Mouse (Mus musculus): ENCODE measurements around the gene Tob1. TPM values are rescaled to one million over a fixed set of nuclear protein-coding genes. Genes with fewer than 3 reads are reported as not detected.
A peak's percentile ranks its signal among the peaks of the same experiment; 100 is the strongest.

Gene Tob1
- total and polyA plus RNA-seq, 2 experiments from 2014 or later, result 20.4 to 27.9 TPM

GRCm38 (mm10) chr11:94171691-94172090, 39.6 kb upstream of the Tob1 start:
- Histone ChIP-seq H3K27me3 (ENCODE audit: insufficient read depth, low read length) (no peaks in the 10 kb centered on the region), H3K4me2 (ENCODE audit: low read depth, low read length, poor library complexity, severe bottlenecking) (no peak overlapping the region), H3K9ac (replicated peaks; ENCODE audit: low read length, poor library complexity, severe bottlenecking) (no peak overlapping the region), H3K27ac (ENCODE audit: low read depth, low read length) (no peak overlapping the region), H3K4me1 (ENCODE audit: insufficient read depth, low read length) (no peaks in the 10 kb centered on the region), H3K36me3 (ENCODE audit: insufficient read depth, low read length) (no peaks in the 10 kb centered on the region), H3K9me3 (ENCODE audit: low read length) (no peaks in the 10 kb centered on the region), H3K4me3 (ENCODE audit: low read depth, low read length) (no peak overlapping the region)
- TF ChIP-seq CTCF (IDR thresholded peaks at IDR 0.05), result no peak
- DNase-seq (ENCODE audit: low spot score) (no peak), ATAC-seq (ENCODE audit: low FRiP score) (no peak)
- 87% methylated on average over 5 of the region's 5 CpGs for WGBS

DNA sequence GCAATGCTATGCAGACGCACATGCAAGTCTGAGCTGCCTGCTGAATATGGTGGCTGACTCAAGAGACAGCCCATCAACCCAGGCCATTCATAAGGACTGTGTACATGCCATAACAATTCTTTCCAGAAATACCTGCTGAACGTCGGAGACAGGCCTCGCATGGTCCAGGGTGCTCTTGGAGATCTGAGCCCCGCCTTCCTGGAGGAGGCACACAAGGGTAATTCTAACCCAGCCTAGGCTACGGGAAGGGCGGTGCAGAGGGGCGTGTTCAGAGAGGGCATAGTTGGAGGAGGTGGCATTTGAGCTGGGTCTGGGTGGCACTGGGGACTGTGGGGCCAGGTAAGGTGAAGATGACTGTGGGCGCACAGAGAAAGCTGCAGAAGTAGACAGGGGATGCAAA, 39.1 kb upstream of the Tob1 start:
- TF ChIP-seq CTCF (IDR thresholded peaks at IDR 0.05), result no peak
- WGBS, result 83% methylated on average over 9 of the region's 9 CpGs
- H3K4me1 ChIP-seq (ENCODE audit: insufficient read depth, low read length), result no peaks in the 10 kb centered on the region
- H3K9me3 ChIP-seq (ENCODE audit: low read length), result no peaks in the 10 kb centered on the region
- no peak overlapping the region for H3K4me2 ChIP-seq (ENCODE audit: low read depth, low read length, poor library complexity, severe bottlenecking)
- no peak overlapping the region for H3K4me3 ChIP-seq (ENCODE audit: low read depth, low read length)
- H3K9ac ChIP-seq (replicated peaks; ENCODE audit: low read length, poor library complexity, severe bottlenecking), result no peak overlapping the region
- no peaks in the 10 kb centered on the region for H3K36me3 ChIP-seq (ENCODE audit: insufficient read depth, low read length)
- no peaks in the 10 kb centered on the region for H3K27me3 ChIP-seq (ENCODE audit: insufficient read depth, low read length)
- DNase-seq (ENCODE audit: low spot score), result no peak
- ATAC-seq (ENCODE audit: low FRiP score), result no peak
- no peak overlapping the region for H3K27ac ChIP-seq (ENCODE audit: low read depth, low read length)

- no peak overlapping the region for H3K4me3 ChIP-seq (ENCODE audit: low read depth, low read length)
- H3K9me3 ChIP-seq (ENCODE audit: low read length), result no peaks in the 10 kb centered on the region
- WGBS, result 44% methylated on average over 4 of the region's 4 CpGs
- no peaks in the 10 kb centered on the region for H3K36me3 ChIP-seq (ENCODE audit: insufficient read depth, low read length)
- H3K4me2 ChIP-seq (ENCODE audit: low read depth, low read length, poor library complexity, severe bottlenecking), result no peak overlapping the region
- no peaks in the 10 kb centered on the region for H3K4me1 ChIP-seq (ENCODE audit: insufficient read depth, low read length)
- H3K27me3 ChIP-seq (ENCODE audit: insufficient read depth, low read length), result no peaks in the 10 kb centered on the region
- no peak overlapping the region for H3K27ac ChIP-seq (ENCODE audit: low read depth, low read length)
- no peak for TF ChIP-seq CTCF (IDR thresholded peaks at IDR 0.05)
- DNase-seq (ENCODE audit: low spot score) (no peak), ATAC-seq (ENCODE audit: low FRiP score) (no peak)
- H3K9ac ChIP-seq (replicated peaks; ENCODE audit: low read length, poor library complexity, severe bottlenecking), result no peak overlapping the region
Observed at GRCm38 (mm10) chr11:94173726-94174146, 37.5 kb upstream of the Tob1 start.

DNA sequence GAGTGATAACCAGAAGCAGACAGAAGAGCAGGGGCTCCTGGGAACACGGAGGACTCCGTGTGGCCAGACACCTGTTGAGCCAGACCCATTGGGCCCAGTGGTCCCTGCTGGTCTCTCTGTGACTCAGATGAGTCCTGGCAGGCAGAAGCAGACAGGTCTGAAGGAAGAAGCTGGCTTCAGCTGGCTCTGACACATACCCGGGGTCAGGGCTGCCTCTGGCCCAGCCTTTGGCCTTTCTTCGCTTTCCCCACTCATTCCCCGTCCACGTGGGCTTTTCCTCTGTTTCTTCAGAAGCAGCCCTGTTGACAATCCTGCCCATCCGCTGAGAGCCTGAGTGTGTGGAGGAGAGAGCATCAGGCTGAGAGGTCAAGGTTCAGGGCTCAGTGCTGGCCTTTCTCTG, 36.0 kb upstream of the Tob1 start:
- H3K4me2 ChIP-seq (ENCODE audit: low read depth, low read length, poor library complexity, severe bottlenecking), result no peak overlapping the region
- 71% methylated on average over 7 of the region's 7 CpGs for WGBS
- H3K9ac ChIP-seq (replicated peaks; ENCODE audit: low read length, poor library complexity, severe bottlenecking), result no peak overlapping the region
- H3K4me1 ChIP-seq (ENCODE audit: insufficient read depth, low read length), result no peaks in the 10 kb centered on the region
- no peaks in the 10 kb centered on the region for H3K27me3 ChIP-seq (ENCODE audit: insufficient read depth, low read length)
- no peaks in the 10 kb centered on the region for H3K36me3 ChIP-seq (ENCODE audit: insufficient read depth, low read length)
- no peak overlapping the region for H3K4me3 ChIP-seq (ENCODE audit: low read depth, low read length)
- TF ChIP-seq CTCF (IDR thresholded peaks at IDR 0.05), result no peak
- H3K27ac ChIP-seq (ENCODE audit: low read depth, low read length), result no peak overlapping the region
- H3K9me3 ChIP-seq (ENCODE audit: low read length), result no peaks in the 10 kb centered on the region
- no peak for DNase-seq (ENCODE audit: low spot score)
- ATAC-seq (ENCODE audit: low FRiP score), result no peak

GRCm38 (mm10) chr11:94175694-94176093, 35.6 kb upstream of the Tob1 start:
- no peak overlapping the region for H3K4me2 ChIP-seq (ENCODE audit: low read depth, low read length, poor library complexity, severe bottlenecking)
- H3K9me3 ChIP-seq (ENCODE audit: low read length), result no peaks in the 10 kb centered on the region

DNA sequence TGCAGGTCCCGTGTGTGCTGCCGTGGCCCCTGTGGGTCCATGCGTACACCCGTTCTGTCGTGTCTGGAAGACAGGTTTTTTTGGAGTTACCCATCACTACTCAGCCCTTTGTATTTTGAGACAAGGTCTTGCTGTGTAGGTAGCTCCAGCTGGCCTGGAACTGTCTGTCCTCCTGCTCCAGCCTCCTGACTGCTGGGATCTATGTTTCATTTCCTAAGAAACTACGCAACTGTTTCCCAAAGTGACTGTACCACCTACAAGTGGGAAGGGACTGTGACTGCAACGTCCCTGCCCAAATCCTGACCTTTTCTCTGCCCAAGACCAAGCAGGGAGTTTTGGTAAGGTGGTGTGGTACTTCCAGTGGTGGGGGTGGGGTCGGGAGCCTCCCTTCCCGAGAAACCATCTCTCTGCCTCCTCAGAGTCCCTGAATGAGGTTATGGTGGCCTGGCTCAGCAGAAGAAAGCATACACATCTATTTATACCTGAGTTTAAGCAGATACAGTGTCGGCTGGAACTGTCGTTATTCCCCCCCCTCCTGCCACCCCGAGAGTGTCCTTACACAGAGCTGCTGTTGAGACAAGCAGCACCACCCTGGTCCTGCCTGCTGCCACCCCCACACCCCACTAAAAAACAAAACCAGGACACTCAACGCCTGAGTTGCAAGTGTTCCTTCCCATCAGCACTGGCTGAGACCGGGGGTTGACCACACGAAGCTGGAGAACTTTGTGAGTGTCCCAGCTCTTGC, 33.2 kb upstream of the Tob1 start:
- no peak overlapping the region for H3K4me3 ChIP-seq (ENCODE audit: low read depth, low read length)
- ATAC-seq (ENCODE audit: low FRiP score) (no peak), DNase-seq (ENCODE audit: low spot score) (no peak)
- no peak overlapping the region for H3K27ac ChIP-seq (ENCODE audit: low read depth, low read length)
- WGBS, result 82% methylated on average over 15 of the region's 15 CpGs
- no peaks in the 10 kb centered on the region for H3K27me3 ChIP-seq (ENCODE audit: insufficient read depth, low read length)
- H3K4me2 ChIP-seq (ENCODE audit: low read depth, low read length, poor library complexity, severe bottlenecking), result no peak overlapping the region
- no peak overlapping the region for H3K9ac ChIP-seq (replicated peaks; ENCODE audit: low read length, poor library complexity, severe bottlenecking)
- TF ChIP-seq CTCF (IDR thresholded peaks at IDR 0.05), result no peak
- no peaks in the 10 kb centered on the region for H3K36me3 ChIP-seq (ENCODE audit: insufficient read depth, low read length)
- H3K9me3 ChIP-seq (ENCODE audit: low read length), result no peaks in the 10 kb centered on the region
- no peaks in the 10 kb centered on the region for H3K4me1 ChIP-seq (ENCODE audit: insufficient read depth, low read length)

More at GRCm38 (mm10) chr11:94175694-94176093, 35.6 kb upstream of the Tob1 start:
- Histone ChIP-seq H3K4me1 (ENCODE audit: insufficient read depth, low read length) (no peaks in the 10 kb centered on the region), H3K9ac (replicated peaks; ENCODE audit: low read length, poor library complexity, severe bottlenecking) (no peak overlapping the region), H3K36me3 (ENCODE audit: insufficient read depth, low read length) (no peaks in the 10 kb centered on the region), H3K4me3 (ENCODE audit: low read depth, low read length) (no peak overlapping the region), H3K27me3 (ENCODE audit: insufficient read depth, low read length) (no peaks in the 10 kb centered on the region), H3K27ac (ENCODE audit: low read depth, low read length) (no peak overlapping the region)
- ATAC-seq (ENCODE audit: low FRiP score) (no peak), DNase-seq (ENCODE audit: low spot score) (peak; percentile 41)
- no peak for TF ChIP-seq CTCF (IDR thresholded peaks at IDR 0.05)
- WGBS, result 48% methylated on average over 8 of the region's 8 CpGs

Measured in midbrain, postnatal 0 days (tissue).